Mouse (Mus musculus): ENCODE measurements around the gene Tbc1d4. TPM values are rescaled to one million over a fixed set of nuclear protein-coding genes. Genes with fewer than 3 reads are reported as not detected.
"Not testable (repeated sequence)": the region's sequence is repeated elsewhere in the genome, so short reads cannot be mapped to it uniquely, and the experiment has no call there.

The Tbc1d4 gene
- polyA plus RNA-seq, 2 experiments from 2014 or later, result 145 to 157 TPM

GRCm38 (mm10) chr14:101595301-101596080, 13.5 kb downstream of the Tbc1d4 start:
- ATAC-seq, result no peak

GRCm38 (mm10) chr14:101594001-101594400, 15.0 kb downstream of the Tbc1d4 start:
- ATAC-seq, result no peak

- no peak for ATAC-seq
These were observed 15.7 kb downstream of the Tbc1d4 start for GRCm38 (mm10) chr14:101593340-101593739.

GRCm38 (mm10) chr14:101591101-101591500, 17.9 kb downstream of the Tbc1d4 start:
- no peak for ATAC-seq

GRCm38 (mm10) chr14:101588209-101588991, 20.6 kb downstream of the Tbc1d4 start:
- not testable (repeated sequence) for ATAC-seq

- not testable (repeated sequence) for ATAC-seq
These were observed 21.5 kb downstream of the Tbc1d4 start for GRCm38 (mm10) chr14:101587366-101588040.

GRCm38 (mm10) chr14:101586096-101586495, 22.9 kb downstream of the Tbc1d4 start:
- ATAC-seq, result no peak

- ATAC-seq, result no peak
These were observed 33.3 kb downstream of the Tbc1d4 start for GRCm38 (mm10) chr14:101575651-101576050.

- no peak for ATAC-seq
These were observed 34.5 kb downstream of the Tbc1d4 start for GRCm38 (mm10) chr14:101574536-101574935.

GRCm38 (mm10) chr14:101573107-101573614, 35.8 kb downstream of the Tbc1d4 start:
- no peak for ATAC-seq

GRCm38 (mm10) chr14:101568828-101569227, 40.2 kb downstream of the Tbc1d4 start:
- no peak for ATAC-seq

- ATAC-seq, result no peak
These were observed 42.3 kb downstream of the Tbc1d4 start for GRCm38 (mm10) chr14:101566717-101567116.

- no peak for ATAC-seq
These were observed 43.3 kb downstream of the Tbc1d4 start for GRCm38 (mm10) chr14:101565661-101566060.

- ATAC-seq, result no peak
These were observed 47.7 kb downstream of the Tbc1d4 start for GRCm38 (mm10) chr14:101561251-101561701.

- peak; percentile 45 for ATAC-seq
These were observed 49.5 kb downstream of the Tbc1d4 start for GRCm38 (mm10) chr14:101559446-101559845.

GRCm38 (mm10) chr14:101548885-101549573, 60.0 kb downstream of the Tbc1d4 start:
- ATAC-seq, result no peak

- ATAC-seq, result no peak
These were observed 67.1 kb downstream of the Tbc1d4 start for GRCm38 (mm10) chr14:101541863-101542262.

GRCm38 (mm10) chr14:101541141-101541540, 67.8 kb downstream of the Tbc1d4 start:
- no peak for ATAC-seq

GRCm38 (mm10) chr14:101540466-101540865, 68.5 kb downstream of the Tbc1d4 start:
- ATAC-seq, result no peak

GRCm38 (mm10) chr14:101537906-101538305, 71.1 kb downstream of the Tbc1d4 start:
- ATAC-seq, result no peak

GRCm38 (mm10) chr14:101537413-101537812, 71.6 kb downstream of the Tbc1d4 start:
- no peak for ATAC-seq

- no peak for ATAC-seq
These were observed 76.8 kb downstream of the Tbc1d4 start for GRCm38 (mm10) chr14:101532090-101532695.
